In genomic region chr6:149409845-149410244, GRCm38 (mm10) we compare ENCODE assay signal across 8 mouse cellular contexts. TPM values are rescaled to one million over a fixed set of nuclear protein-coding genes. Genes with fewer than 3 reads are reported as not detected.
DNase-seq lines count a peak whose midpoint lies in the region; ATAC-seq and TF ChIP-seq lines count a peak whose summit lies in the region.

No protein-coding gene starts in this region.

- 32% methylated on average over 4 of the region's 4 CpGs for WGBS in kidney, adult 2 months
- 9% methylated on average over 4 of the region's 4 CpGs for WGBS in hindbrain, embryonic 13.5 days
- 4% methylated on average over 4 of the region's 4 CpGs for WGBS in midbrain, embryonic 16.5 days

- ATAC-seq in hindbrain, embryonic 13.5 days (ENCODE audit: low FRiP score), result no peak
- no peak for ATAC-seq in midbrain, embryonic 16.5 days

- peak overlapping the region; percentile 71 for H3K4me2 ChIP-seq in hindbrain, embryonic 13.5 days
- peak overlapping the region; percentile 66 for H3K4me2 ChIP-seq in midbrain, embryonic 16.5 days (ENCODE audit: low read length)

- no peak overlapping the region for H3K27ac ChIP-seq in kidney, adult 2 months (ENCODE audit: insufficient read depth, low read depth, low read length)
- H3K27ac ChIP-seq in brown adipose tissue, adult 24 weeks (replicated peaks; ENCODE audit: low read depth, low read length), result no peak overlapping the region
- peak overlapping the region; percentile 96 for H3K27ac ChIP-seq in hindbrain, embryonic 13.5 days
- H3K27ac ChIP-seq in midbrain, embryonic 16.5 days (ENCODE audit: low read length), result peak overlapping the region; percentile 89

- H3K4me1 ChIP-seq in kidney, adult 2 months (ENCODE audit: control insufficient read depth, insufficient read depth, low read length), result no peaks in the 10 kb centered on the region
- no peaks in the 10 kb centered on the region for H3K4me1 ChIP-seq in brown adipose tissue, adult 24 weeks (ENCODE audit: control insufficient read depth, insufficient read depth, insufficient read length, low read length)
- peaks cover 11% of the 10 kb centered on the region for H3K4me1 ChIP-seq in hindbrain, embryonic 13.5 days (replicated peaks)
- peaks cover 12% of the 10 kb centered on the region for H3K4me1 ChIP-seq in midbrain, embryonic 16.5 days (ENCODE audit: control insufficient read depth, insufficient read depth, low read length)

- no peak for TF ChIP-seq POLR2A in kidney, adult 2 months (IDR thresholded peaks at IDR 0.05; ENCODE audit: low read depth, low read length)

- DNase-seq in kidney, adult 2 months, result no peak
- DNase-seq in kidney, adult 11 months, result no peak
- no peak for DNase-seq in right cerebral cortex, postnatal 14 days
- DNase-seq in right cerebral cortex, postnatal 25 days, result no peak
- DNase-seq in urinary bladder, adult 18-20 months (ENCODE audit: low spot score in 2 of 2), result no peak

- peak overlapping the region; percentile 89 for H3K9ac ChIP-seq in hindbrain, embryonic 13.5 days
- H3K9ac ChIP-seq in midbrain, embryonic 16.5 days (ENCODE audit: low read depth, low read length), result peak overlapping the region; percentile 75

- TF ChIP-seq CTCF in kidney, adult 2 months (conservative IDR thresholded peaks at IDR 0.05; ENCODE audit: insufficient read depth, insufficient read length, low read depth, low read length), result no peak

- no peaks in the 10 kb centered on the region for H3K27me3 ChIP-seq in kidney, adult 2 months (replicated peaks; ENCODE audit: control insufficient read depth, insufficient read depth, low read length)
- H3K27me3 ChIP-seq in hindbrain, embryonic 13.5 days, result no peaks in the 10 kb centered on the region
- no peaks in the 10 kb centered on the region for H3K27me3 ChIP-seq in midbrain, embryonic 16.5 days (ENCODE audit: control insufficient read depth, insufficient read depth, low read depth, low read length)

- H3K36me3 ChIP-seq in kidney, adult 2 months (ENCODE audit: control insufficient read depth, insufficient read depth, low read length), result no peaks in the 10 kb centered on the region
- H3K36me3 ChIP-seq in hindbrain, embryonic 13.5 days, result peaks cover 7% of the 10 kb centered on the region
- H3K36me3 ChIP-seq in midbrain, embryonic 16.5 days (ENCODE audit: control insufficient read depth, insufficient read depth, low read length), result no peaks in the 10 kb centered on the region

- peak overlapping the region; percentile 14; the same call in 1 of the 2 replicates for H3K4me3 ChIP-seq in kidney, adult 2 months (ENCODE audit: insufficient read depth, low read depth, low read length)
- 0 out of 2 replicates have a peak overlapping the region, but pooled peaks have one; percentile 56 for H3K4me3 ChIP-seq in brown adipose tissue, adult 24 weeks (ENCODE audit: insufficient read depth, low read depth, low read length)
- peak overlapping the region; percentile 76 for H3K4me3 ChIP-seq in hindbrain, embryonic 13.5 days
- H3K4me3 ChIP-seq in midbrain, embryonic 16.5 days (ENCODE audit: low read depth, low read length), result peak overlapping the region; percentile 60

- H3K9me3 ChIP-seq in hindbrain, embryonic 13.5 days, result no peaks in the 10 kb centered on the region
- no peaks in the 10 kb centered on the region for H3K9me3 ChIP-seq in midbrain, embryonic 16.5 days (replicated peaks; ENCODE audit: control insufficient read depth, low read length, poor library complexity, severe bottlenecking)

RNA-seq across cellular contexts. Expression of gene Bicd1, which starts 1.2 kb away (rescaled TPM):
- polyA plus RNA-seq in kidney, adult 2 months (2012; rRNA removed), result 2.4 and 2.9 TPM in 2 replicates
- 0.13 and 0.40 TPM in 2 replicates for polyA plus RNA-seq in brown adipose tissue, adult 24 weeks (2012; ENCODE audit: insufficient read depth, insufficient read length, missing spikeins)
- polyA plus RNA-seq in hindbrain, embryonic 13.5 days (2015; fragmentation: Nextera tagmentation; extraction: Ambion mirVana), result 41.0 and 44.5 TPM in 2 replicates
- polyA plus RNA-seq in midbrain, embryonic 16.5 days (2015; fragmentation: Nextera tagmentation; extraction: Ambion mirVana), result 48.3 and 48.7 TPM in 2 replicates

Comparison
In these comparisons a context has a peak if more than half of its experiments do, and no peak if none do; other contexts are left out.
1. H3K27ac ChIP-seq: peak in hindbrain, embryonic 13.5 days (single experiment) and midbrain, embryonic 16.5 days (single experiment); none in kidney, adult 2 months (single experiment) and brown adipose tissue, adult 24 weeks (single experiment).
2. H3K4me3 ChIP-seq: peak in every context shown above with its lines; median percentile 76 in hindbrain, embryonic 13.5 days; 60 in midbrain, embryonic 16.5 days; 56 in brown adipose tissue, adult 24 weeks; 14 in kidney, adult 2 months.
3. RNA of gene Bicd1, which starts 1.2 kb away (polyA plus RNA-seq): 48.3 to 48.7 TPM in midbrain, embryonic 16.5 days and 41.0 to 44.5 TPM in hindbrain, embryonic 13.5 days; 2.4 to 2.9 TPM in kidney, adult 2 months and 0.13 to 0.40 TPM in brown adipose tissue, adult 24 weeks; every median in the first group is over 10 times any median in the second.